8 mouse cellular contexts compared by ENCODE assay signal in the genomic region with DNA sequence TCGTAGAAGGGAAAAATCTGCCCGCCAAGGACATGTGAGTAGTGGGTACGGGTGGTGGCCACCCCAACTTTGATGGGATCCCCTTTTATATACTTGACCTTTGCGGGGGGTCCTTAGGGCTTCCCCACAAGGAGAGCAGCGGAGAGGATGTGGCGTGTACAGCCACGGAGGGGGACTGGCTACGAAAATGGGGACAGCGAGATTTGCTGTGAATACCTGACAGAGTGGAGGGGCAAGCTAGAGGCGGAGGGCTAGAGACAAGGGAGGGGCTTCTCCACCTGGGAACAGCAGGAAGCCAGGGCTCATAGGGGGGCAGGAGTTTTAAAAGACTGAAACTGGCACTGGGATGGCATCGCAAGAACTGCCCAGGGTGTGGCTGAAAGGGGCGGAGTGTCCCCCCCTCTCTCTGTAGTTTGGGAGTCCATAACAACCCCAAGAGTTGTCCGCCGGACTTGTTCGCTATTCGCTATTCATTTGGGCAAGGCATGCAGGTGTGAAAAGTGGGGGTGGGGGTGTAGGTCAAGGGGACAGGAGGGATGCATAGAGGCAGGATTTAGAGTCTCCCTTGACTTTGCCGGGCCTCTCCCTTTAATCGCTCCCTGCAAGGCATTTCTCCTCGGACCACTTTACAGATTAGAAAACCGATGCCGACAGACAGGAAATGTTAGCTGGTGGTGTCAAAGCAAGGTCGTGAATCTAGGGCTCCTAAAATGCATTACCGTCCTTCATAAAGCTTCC. TPM values are rescaled to one million over a fixed set of nuclear protein-coding genes. Genes with fewer than 3 reads are reported as not detected.
DNase-seq lines count a peak whose midpoint lies in the region; ATAC-seq and TF ChIP-seq lines count a peak whose summit lies in the region.

No protein-coding gene starts in this region.

- no peak for TF ChIP-seq POLR2A in bone marrow macrophage, adult 2 months (IDR thresholded peaks at IDR 0.05; ENCODE audit: borderline replicate concordance, low read depth, low read length)

- peaks cover 36% of the 10 kb centered on the region for H3K4me1 ChIP-seq in bone marrow macrophage, adult 2 months (ENCODE audit: control insufficient read depth, insufficient read depth, low read length)
- H3K4me1 ChIP-seq in hindbrain, embryonic 15.5 days (replicated peaks) = peaks cover 25% of the 10 kb centered on the region
- H3K4me1 ChIP-seq in midbrain, embryonic 10.5 days = peaks cover 37% of the 10 kb centered on the region

- H3K27me3 ChIP-seq in hindbrain, embryonic 15.5 days = no peaks in the 10 kb centered on the region
- peaks cover 52% of the 10 kb centered on the region for H3K27me3 ChIP-seq in midbrain, embryonic 10.5 days (ENCODE audit: low read depth, poor library complexity, severe bottlenecking)

- peak; percentile 40 for ATAC-seq in hindbrain, embryonic 15.5 days (ENCODE audit: low FRiP score, low read depth)

- no peaks in the 10 kb centered on the region for H3K9me3 ChIP-seq in hindbrain, embryonic 15.5 days
- no peaks in the 10 kb centered on the region for H3K9me3 ChIP-seq in midbrain, embryonic 10.5 days (replicated peaks)

- TF ChIP-seq CTCF in bone marrow macrophage, adult 2 months (IDR thresholded peaks at IDR 0.05; ENCODE audit: low read depth, low read length) = no peak; the same call in 1 of the 2 replicates

- peak overlapping the region; percentile 95 for H3K27ac ChIP-seq in bone marrow macrophage, adult 2 months (ENCODE audit: insufficient read depth, low read depth, low read length)
- H3K27ac ChIP-seq in hindbrain, embryonic 15.5 days (replicated peaks) = 0 out of 2 replicates have a peak overlapping the region, but pooled peaks have one; percentile 24
- peak overlapping the region; percentile 65 for H3K27ac ChIP-seq in midbrain, embryonic 10.5 days (replicated peaks)

- H3K4me2 ChIP-seq in hindbrain, embryonic 15.5 days = peak overlapping the region; percentile 95

- H3K36me3 ChIP-seq in hindbrain, embryonic 15.5 days = no peaks in the 10 kb centered on the region
- no peaks in the 10 kb centered on the region for H3K36me3 ChIP-seq in midbrain, embryonic 10.5 days

- under 1% methylated on average over 23 of the region's 23 CpGs for WGBS in hindbrain, embryonic 15.5 days
- 2% methylated on average over 23 of the region's 23 CpGs for WGBS in midbrain, embryonic 10.5 days

- peak overlapping the region; percentile 92 for H3K4me3 ChIP-seq in bone marrow macrophage, adult 2 months (ENCODE audit: insufficient read depth, low read length)
- peak overlapping the region; percentile 80 for H3K4me3 ChIP-seq in hindbrain, embryonic 15.5 days
- H3K4me3 ChIP-seq in midbrain, embryonic 10.5 days = peak overlapping the region; percentile 63

- peak; percentile 96 for DNase-seq in heart, adult 11 months
- no peak for DNase-seq in heart, postnatal 4 days
- DNase-seq in B cell, adult 2 months = peak; percentile 43 to 45
- peak; percentile 21 for DNase-seq in midbrain, embryonic 10.5 days (ENCODE audit: low spot score)
- DNase-seq in right cerebral cortex, postnatal 10 days (ENCODE audit: low spot score in 2 of 2) = no peak
- no peak for DNase-seq in right cerebral cortex, postnatal 14 days

- H3K9ac ChIP-seq in hindbrain, embryonic 15.5 days = peak overlapping the region; percentile 63

RNA-seq across cellular contexts. Expression of a gene that starts 0.6 kb away (rescaled TPM):
- total RNA-seq in heart, postnatal 4 days (2021) = 1 to 10 TPM; 2.1 to 2.4 TPM
- 273 and 311 TPM in 2 replicates for polyA plus RNA-seq in bone marrow macrophage, adult 2 months (2012; ENCODE audit: insufficient read depth, insufficient read length, missing spikeins)
- 21.5 and 23.0 TPM in 2 replicates for polyA plus RNA-seq in hindbrain, embryonic 15.5 days (2015; fragmentation: Nextera tagmentation; extraction: Ambion mirVana)
- polyA plus RNA-seq in midbrain, embryonic 10.5 days (2016; fragmentation: Nextera tagmentation; extraction: Ambion mirVana) = 3.6 and 6.3 TPM in 2 replicates

RNA-seq across cellular contexts. Expression of a gene that starts 30.0 kb away (rescaled TPM):
- not detected for total RNA-seq in heart, postnatal 4 days (2021)
- not detected in 2 replicates for polyA plus RNA-seq in bone marrow macrophage, adult 2 months (2012; ENCODE audit: insufficient read depth, insufficient read length, missing spikeins)
- 0.22 and 0.43 TPM in 2 replicates for polyA plus RNA-seq in hindbrain, embryonic 15.5 days (2015; fragmentation: Nextera tagmentation; extraction: Ambion mirVana)
- 0.50 and 0.72 TPM in 2 replicates for polyA plus RNA-seq in midbrain, embryonic 10.5 days (2016; fragmentation: Nextera tagmentation; extraction: Ambion mirVana)

RNA-seq across cellular contexts. Expression of a gene that starts 32.1 kb away (rescaled TPM):
- total RNA-seq in heart, postnatal 4 days (2021) = 10 to 100 TPM; 63.4 to 67.3 TPM
- polyA plus RNA-seq in bone marrow macrophage, adult 2 months (2012; ENCODE audit: insufficient read depth, insufficient read length, missing spikeins) = 82.8 and 86.7 TPM in 2 replicates
- polyA plus RNA-seq in hindbrain, embryonic 15.5 days (2015; fragmentation: Nextera tagmentation; extraction: Ambion mirVana) = 206 and 213 TPM in 2 replicates
- polyA plus RNA-seq in midbrain, embryonic 10.5 days (2016; fragmentation: Nextera tagmentation; extraction: Ambion mirVana) = 286 and 311 TPM in 2 replicates

RNA-seq across cellular contexts. Expression of a gene that starts 46.0 kb away (rescaled TPM):
- 10 to 100 TPM; 25.8 to 30.7 TPM for total RNA-seq in heart, postnatal 4 days (2021)
- polyA plus RNA-seq in bone marrow macrophage, adult 2 months (2012; ENCODE audit: insufficient read depth, insufficient read length, missing spikeins) = not detected in 2 replicates
- not detected in 2 replicates for polyA plus RNA-seq in hindbrain, embryonic 15.5 days (2015; fragmentation: Nextera tagmentation; extraction: Ambion mirVana)
- 0.10 TPM in 1 of 2 replicates, not detected in the other for polyA plus RNA-seq in midbrain, embryonic 10.5 days (2016; fragmentation: Nextera tagmentation; extraction: Ambion mirVana)

RNA-seq across cellular contexts. Expression of a gene that starts 51.6 kb away (rescaled TPM):
- total RNA-seq in heart, postnatal 4 days (2021) = 1 to 10 TPM; 7.9 to 9.5 TPM
- 30.5 and 36.4 TPM in 2 replicates for polyA plus RNA-seq in bone marrow macrophage, adult 2 months (2012; ENCODE audit: insufficient read depth, insufficient read length, missing spikeins)
- polyA plus RNA-seq in hindbrain, embryonic 15.5 days (2015; fragmentation: Nextera tagmentation; extraction: Ambion mirVana) = 24.6 and 25.9 TPM in 2 replicates
- polyA plus RNA-seq in midbrain, embryonic 10.5 days (2016; fragmentation: Nextera tagmentation; extraction: Ambion mirVana) = 56.9 and 59.0 TPM in 2 replicates

Comparison
In these comparisons a context has a peak if more than half of its experiments do, and no peak if none do; other contexts are left out.
1. DNase-seq: peak in heart, adult 11 months (single experiment), B cell, adult 2 months (2 of 2) and midbrain, embryonic 10.5 days (single experiment); none in heart, postnatal 4 days (single experiment), right cerebral cortex, postnatal 10 days (0 of 2) and right cerebral cortex, postnatal 14 days (single experiment).
2. H3K27ac ChIP-seq: peak in every context shown above with its lines; median percentile 95 in bone marrow macrophage, adult 2 months; 65 in midbrain, embryonic 10.5 days; 24 in hindbrain, embryonic 15.5 days.
3. RNA of a gene that starts 0.6 kb away (polyA plus RNA-seq): 273 to 311 TPM in bone marrow macrophage, adult 2 months; 21.5 to 23.0 TPM in hindbrain, embryonic 15.5 days and 3.6 to 6.3 TPM in midbrain, embryonic 10.5 days; every median in the first group is over 10 times any median in the second.
4. Peak in every context shown above with its lines, with median percentiles within 50 percentile points of each other: H3K4me3 ChIP-seq.